In the genomic region with DNA sequence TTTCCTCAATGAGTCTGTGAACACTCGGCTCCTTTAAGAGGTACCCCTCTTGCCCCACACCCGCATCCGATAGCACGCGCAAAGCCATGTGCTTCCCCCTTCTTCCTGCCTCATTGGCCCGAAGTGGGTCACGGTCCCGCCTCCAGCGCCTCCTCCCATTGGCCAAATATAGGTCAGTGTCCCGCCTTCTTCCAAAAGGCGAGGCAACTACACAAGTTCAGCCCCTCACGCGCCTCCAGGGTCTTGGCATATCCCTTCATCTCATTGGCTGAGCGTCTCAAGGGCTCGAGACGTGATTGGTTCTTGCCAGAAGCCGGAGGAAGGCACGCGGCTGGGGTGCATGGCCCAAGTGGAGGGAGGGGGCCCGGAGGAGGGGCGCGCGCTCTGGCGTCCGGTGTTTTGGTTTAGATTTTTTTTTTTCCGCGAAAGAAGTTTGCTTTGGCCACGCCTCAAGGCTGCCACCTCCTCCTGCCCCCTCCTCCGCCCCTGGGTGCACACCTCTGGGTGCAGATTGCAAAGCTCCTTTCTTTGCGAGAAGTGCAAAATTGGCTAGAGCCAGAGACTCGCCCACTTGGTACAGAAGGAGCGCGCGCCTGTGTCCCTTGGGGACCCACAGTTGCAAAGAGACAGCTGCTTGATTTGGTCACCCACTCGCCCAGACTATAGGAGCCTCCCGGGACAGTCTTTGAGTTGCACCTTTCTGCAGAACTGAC, we compare ENCODE assay signal across 8 mouse cellular contexts. TPM values are rescaled to one million over a fixed set of nuclear protein-coding genes. Genes with fewer than 3 reads are reported as not detected.
A peak's percentile ranks its signal among the peaks of the same experiment; 100 is the strongest.
DNase-seq lines count a peak whose midpoint lies in the region; ATAC-seq and TF ChIP-seq lines count a peak whose summit lies in the region.

Gene Dbp, plus strand, starts transcription at position 359 of the 713 bp plus-strand sequence.

- ATAC-seq in heart, embryonic 14.5 days (ENCODE audit: insufficient number of reproducible peaks, insufficient read depth, low FRiP score, low read depth) = peak; percentile 86
- peak; percentile 82 for ATAC-seq in liver, embryonic 14.5 days (ENCODE audit: insufficient read depth)
- peak; percentile 83 for ATAC-seq in neural tube, embryonic 11.5 days (ENCODE audit: insufficient read depth, low FRiP score, low TSS enrichment)
- peak; percentile 81 for ATAC-seq in stomach, postnatal 0 days (ENCODE audit: low FRiP score, low TSS enrichment)

- H3K4me1 ChIP-seq in brown adipose tissue, adult 24 weeks (ENCODE audit: control insufficient read depth, insufficient read depth, insufficient read length, low read length) = 0 out of 2 replicates have a peak, but pooled peaks cover 10% of the 10 kb centered on the region
- H3K4me1 ChIP-seq in heart, embryonic 14.5 days (ENCODE audit: control insufficient read depth in 2 of 2, insufficient read depth in 2 of 2, low read length in 2 of 2) = peaks cover 28 to 49% of the 10 kb centered on the region in 2 experiments
- H3K4me1 ChIP-seq in liver, embryonic 14.5 days (replicated peaks; ENCODE audit: control insufficient read depth in 2 of 2, insufficient read depth in 2 of 2, low read length in 1 of 2) = peaks cover 29 to 32% of the 10 kb centered on the region in 2 experiments
- H3K4me1 ChIP-seq in neural tube, embryonic 11.5 days (ENCODE audit: control insufficient read depth, insufficient read depth, low read length) = peaks cover 58% of the 10 kb centered on the region
- peaks cover 18% of the 10 kb centered on the region; the same call in 1 of the 2 replicates for H3K4me1 ChIP-seq in stomach, postnatal 0 days (replicated peaks; ENCODE audit: control insufficient read depth, insufficient read depth)

- peak within 1 kb of the TSS; percentile 96 for H3K4me2 ChIP-seq in heart, embryonic 14.5 days (ENCODE audit: low read length)
- peak within 1 kb of the TSS; percentile 78 for H3K4me2 ChIP-seq in liver, embryonic 14.5 days (ENCODE audit: low read depth)
- peak within 1 kb of the TSS; percentile 98 for H3K4me2 ChIP-seq in neural tube, embryonic 11.5 days (ENCODE audit: low read depth)
- peak within 1 kb of the TSS; percentile 99 for H3K4me2 ChIP-seq in stomach, postnatal 0 days (replicated peaks; ENCODE audit: low read depth)

- peaks cover 7% of the 10 kb centered on the region for H3K27me3 ChIP-seq in heart, embryonic 14.5 days (ENCODE audit: control insufficient read depth, insufficient read depth, low read length)
- H3K27me3 ChIP-seq in liver, embryonic 14.5 days (ENCODE audit: control insufficient read depth, insufficient read depth, low read length) = peaks cover 16% of the 10 kb centered on the region
- peaks cover 6% of the 10 kb centered on the region for H3K27me3 ChIP-seq in neural tube, embryonic 11.5 days (ENCODE audit: control insufficient read depth, insufficient read depth, low read length)
- no peaks in the 10 kb centered on the region for H3K27me3 ChIP-seq in stomach, postnatal 0 days (ENCODE audit: control insufficient read depth, insufficient read depth, low read length)

- no peaks in the 10 kb centered on the region for H3K9me3 ChIP-seq in heart, embryonic 14.5 days (ENCODE audit: control insufficient read depth, low read length)
- H3K9me3 ChIP-seq in liver, embryonic 14.5 days (ENCODE audit: control insufficient read depth, low read length) = no peaks in the 10 kb centered on the region
- H3K9me3 ChIP-seq in neural tube, embryonic 11.5 days (ENCODE audit: control insufficient read depth, low read length) = no peaks in the 10 kb centered on the region
- H3K9me3 ChIP-seq in stomach, postnatal 0 days (ENCODE audit: control insufficient read depth, low read length) = no peaks in the 10 kb centered on the region

- no peak for TF ChIP-seq CTCF in liver, embryonic 14.5 days (IDR thresholded peaks at IDR 0.05; ENCODE audit: low read depth)
- TF ChIP-seq CTCF in stomach, postnatal 0 days (IDR thresholded peaks at IDR 0.05; ENCODE audit: low read depth) = no peak

- DNase-seq in CD4-positive, CD25-positive, alpha-beta regulatory T cell, adult 2 months (ENCODE audit: low read depth, low spot score) = peak; percentile 99
- DNase-seq in fibroblast of lung, adult 2 months (ENCODE audit: low read depth) = peak; percentile 100
- peak; percentile 100 for DNase-seq in kidney, postnatal 14 days
- DNase-seq in liver, embryonic 14.5 days (ENCODE audit: low read depth in 3 of 3, low spot score in 3 of 3) = peak; percentile 93 to 94 (median 94)
- DNase-seq in neural tube, embryonic 11.5 days (ENCODE audit: low spot score) = peak; percentile 99
- peak; percentile 99 for DNase-seq in stomach, postnatal 0 days (ENCODE audit: low spot score)

- H3K9ac ChIP-seq in heart, embryonic 14.5 days (ENCODE audit: low read length) = peak within 1 kb of the TSS; percentile 93
- peak within 1 kb of the TSS; percentile 41 for H3K9ac ChIP-seq in liver, embryonic 14.5 days (replicated peaks)
- peak within 1 kb of the TSS; percentile 46 for H3K9ac ChIP-seq in neural tube, embryonic 11.5 days (ENCODE audit: low read length)
- H3K9ac ChIP-seq in stomach, postnatal 0 days (ENCODE audit: low read length) = peak within 1 kb of the TSS; percentile 91

- 0 out of 2 replicates have a peak, but pooled peaks have one; percentile 6 for TF ChIP-seq EP300 in liver, embryonic 14.5 days (IDR thresholded peaks at IDR 0.05; ENCODE audit: low read depth)
- no peak for TF ChIP-seq EP300 in stomach, postnatal 0 days (optimal IDR thresholded peaks at IDR 0.05)

- peak within 1 kb of the TSS; percentile 90 for H3K4me3 ChIP-seq in brown adipose tissue, adult 24 weeks (ENCODE audit: insufficient read depth, low read depth, low read length)
- H3K4me3 ChIP-seq in heart, embryonic 14.5 days (ENCODE audit: control insufficient read depth in 1 of 2, insufficient read depth in 1 of 2, low read depth in 1 of 2, low read length in 2 of 2) = peak within 1 kb of the TSS; percentile 66 to 74
- peak within 1 kb of the TSS; percentile 48 to 63 for H3K4me3 ChIP-seq in liver, embryonic 14.5 days (ENCODE audit: insufficient read depth in 1 of 2, low read depth in 2 of 2, low read length in 2 of 2)
- peak within 1 kb of the TSS; percentile 52 for H3K4me3 ChIP-seq in neural tube, embryonic 11.5 days (ENCODE audit: low read depth, low read length)
- peak within 1 kb of the TSS; percentile 65 for H3K4me3 ChIP-seq in stomach, postnatal 0 days (ENCODE audit: low read depth, low read length)

- peaks cover 4% of the 10 kb centered on the region for H3K36me3 ChIP-seq in heart, embryonic 14.5 days (ENCODE audit: control insufficient read depth, insufficient read depth, low read length)
- H3K36me3 ChIP-seq in liver, embryonic 14.5 days (replicated peaks; ENCODE audit: control insufficient read depth, insufficient read depth, low read depth) = no peaks in the 10 kb centered on the region
- H3K36me3 ChIP-seq in neural tube, embryonic 11.5 days (ENCODE audit: control insufficient read depth, insufficient read depth, low read length) = no peaks in the 10 kb centered on the region
- H3K36me3 ChIP-seq in stomach, postnatal 0 days (ENCODE audit: control insufficient read depth, insufficient read depth, low read length) = peaks cover 1% of the 10 kb centered on the region; the same call in 1 of the 2 replicates

- H3K27ac ChIP-seq in brown adipose tissue, adult 24 weeks (replicated peaks; ENCODE audit: low read depth, low read length) = peak within 1 kb of the TSS; percentile 87
- peak within 1 kb of the TSS; percentile 89 to 93 for H3K27ac ChIP-seq in heart, embryonic 14.5 days (replicated peaks in 1 of 2; ENCODE audit: control insufficient read depth in 1 of 2, insufficient read depth in 1 of 2, low read depth in 2 of 2, low read length in 2 of 2)
- peak within 1 kb of the TSS; percentile 9; the same call in 1 of the 2 replicates for H3K27ac ChIP-seq in liver, embryonic 14.5 days
- peak within 1 kb of the TSS; percentile 70 for H3K27ac ChIP-seq in neural tube, embryonic 11.5 days (ENCODE audit: low read depth, low read length)
- H3K27ac ChIP-seq in stomach, postnatal 0 days (replicated peaks) = peak within 1 kb of the TSS; percentile 96

- WGBS in heart, embryonic 14.5 days = under 1% methylated on average over 36 of the region's 36 CpGs
- under 1% methylated on average over 36 of the region's 36 CpGs for WGBS in liver, embryonic 14.5 days (ENCODE audit: insufficient replicate concordance)
- under 1% methylated on average over 36 of the region's 36 CpGs for WGBS in neural tube, embryonic 11.5 days
- 0% methylated on average over 35 of the region's 36 CpGs for WGBS in stomach, postnatal 0 days

RNA-seq across cellular contexts. Expression of gene Dbp, which starts in this region (rescaled TPM):
- polyA plus RNA-seq in brown adipose tissue, adult 24 weeks (2012; ENCODE audit: insufficient read depth, insufficient read length, missing spikeins) = 23.3 and 31.5 TPM in 2 replicates
- polyA plus RNA-seq in heart, embryonic 14.5 days (2014; fragmentation: Nextera tagmentation; extraction: Ambion mirVana) = 4.5 and 7.3 TPM in 2 replicates
- polyA plus RNA-seq in liver, embryonic 14.5 days (2012; rRNA removed) = 0.69 and 0.80 TPM in 2 replicates
- polyA plus RNA-seq in liver, embryonic 14.5 days (2014; fragmentation: Nextera tagmentation; extraction: Ambion mirVana) = 0.51 and 0.54 TPM in 2 replicates
- 3.3 and 3.7 TPM in 2 replicates for polyA plus RNA-seq in neural tube, embryonic 11.5 days (2014; fragmentation: Nextera tagmentation; extraction: Ambion mirVana)
- 8.8 and 12.6 TPM in 2 replicates for polyA plus RNA-seq in stomach, postnatal 0 days (2015; fragmentation: Nextera tagmentation; extraction: Ambion mirVana)

Comparison
In these comparisons a context has a peak if more than half of its experiments do, and no peak if none do; other contexts are left out.
1. Peak in every context shown above with its lines: DNase-seq, ATAC-seq, H3K4me3 ChIP-seq and H3K27ac ChIP-seq.
2. Peak in DNase-seq, ATAC-seq, H3K4me3 ChIP-seq, H3K27ac ChIP-seq, H3K9ac ChIP-seq and H3K4me2 ChIP-seq in liver, embryonic 14.5 days; RNA of the gene not detected or under 1 TPM.
3. H3K27ac ChIP-seq: peak in every context shown above with its lines; median percentile 96 in stomach, postnatal 0 days; 91 in heart, embryonic 14.5 days; 87 in brown adipose tissue, adult 24 weeks; 70 in neural tube, embryonic 11.5 days; 9 in liver, embryonic 14.5 days.
4. H3K9ac ChIP-seq: peak in every context shown above with its lines; median percentile 93 in heart, embryonic 14.5 days; 91 in stomach, postnatal 0 days; 46 in neural tube, embryonic 11.5 days; 41 in liver, embryonic 14.5 days.